Mouse (Mus musculus): Measurements from ENCODE around the gene Pkhd1.

DNA sequence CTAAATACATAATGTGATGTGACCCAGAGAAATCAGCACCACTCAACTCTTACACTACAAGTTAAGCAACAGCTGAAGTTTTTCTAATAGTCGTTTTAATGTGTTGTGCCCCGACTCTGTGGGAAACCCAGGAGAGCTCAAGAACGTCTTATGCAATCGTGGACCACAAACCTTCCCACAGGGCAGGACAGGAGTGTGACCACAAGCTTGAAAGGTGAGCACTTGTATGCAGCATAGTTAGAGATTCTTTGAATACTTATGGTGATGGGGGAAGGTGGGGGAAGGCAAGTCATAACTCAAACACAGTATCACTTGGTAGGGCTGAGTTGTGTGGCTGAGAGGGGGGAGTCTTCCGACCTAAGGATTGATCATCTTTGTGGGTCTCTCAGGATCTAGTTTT lies 46.4 kb downstream of the Pkhd1 start:
- TF ChIP-seq CTCF (IDR thresholded peaks at IDR 0.05) (no peak), EP300 (IDR thresholded peaks at IDR 0.05) (no peak)

Data from lung, postnatal 0 days (tissue).